Mouse (Mus musculus) CH12.LX (cell line): ENCODE results near the gene Rsc1a1. TPM values are rescaled to one million over a fixed set of nuclear protein-coding genes. Genes with fewer than 3 reads are reported as not detected.

Experiments
- DNase-seq: peaks from one replicate; pipeline ENCODE4 v3.0.0-alpha.2; 2013; ENCODE audit errors: extremely low read depth
- H3K27ac ChIP-seq: 2 replicates; pipeline ENCODE4 v1.5.1; 2012; ENCODE audit warnings: low read depth, mild to moderate bottlenecking, control low read depth, moderate library complexity; ENCODE audit not compliant: insufficient read depth
- H3K27me3 ChIP-seq: replicated peaks from 2 replicates; pipeline ENCODE3; 2012; ENCODE audit warnings: inconsistent platforms
- H3K36me3 ChIP-seq, 2 experiments: replicated peaks in 1 of 2; 2 replicates each; pipeline versions ENCODE3 to v1.6.1; 2012; ENCODE audit warnings: inconsistent platforms in 1 of 2, low read length in 1 of 2, mild to moderate bottlenecking in 1 of 2, mixed read lengths in 1 of 2, moderate library complexity in 1 of 2; ENCODE audit not compliant: control insufficient read depth in 1 of 2, insufficient read depth in 1 of 2
- H3K4me1 ChIP-seq, 2 experiments: 2 replicates each; pipeline ENCODE4 v1.6.1; 2012; ENCODE audit warnings: inconsistent platforms in 1 of 2, moderate library complexity in 1 of 2; ENCODE audit not compliant: insufficient read depth in 2 of 2, control insufficient read depth in 1 of 2
- H3K4me2 ChIP-seq: 2 replicates; pipeline ENCODE4 v1.6.1; 2012; ENCODE audit warnings: low read depth, mild to moderate bottlenecking, control low read depth; ENCODE audit not compliant: poor library complexity, insufficient read depth, severe bottlenecking
- H3K4me3 ChIP-seq, 3 experiments: fragments of 150-350 bp in 1 of 3; sonication (generic) in 1 of 3; replicated peaks in 1 of 3; 2 replicates each; pipeline versions ENCODE3 to v1.5.1; 2011 to 2012; ENCODE audit warnings: low read depth in 2 of 3, low read length in 2 of 3, mild to moderate bottlenecking in 2 of 3, moderate library complexity in 2 of 3, control low read depth in 1 of 3, improper control_type of control experiment in 1 of 3, inconsistent platforms in 1 of 3, mixed read lengths in 1 of 3; ENCODE audit not compliant: poor library complexity in 1 of 3
- H3K79me2 ChIP-seq: replicated peaks from 2 replicates; pipeline ENCODE4 v1.6.1; 2012; ENCODE audit warnings: mild to moderate bottlenecking, moderate library complexity; ENCODE audit not compliant: control insufficient read depth, poor library complexity, insufficient read depth, severe bottlenecking; ENCODE audit errors: extremely low read depth
- H3K9ac ChIP-seq: 2 replicates; pipeline ENCODE4 v1.6.1; 2012; ENCODE audit warnings: low read depth, mild to moderate bottlenecking, control low read depth, moderate library complexity; ENCODE audit not compliant: insufficient read depth
- H3K9me3 ChIP-seq: replicated peaks from 2 replicates; pipeline ENCODE3; 2012; ENCODE audit warnings: low read length, inconsistent platforms, mixed read lengths
- BHLHE40 ChIP-seq: IDR thresholded peaks from 2 replicates; pipeline ENCODE4 v1.6.1; 2011; ENCODE audit warnings: mild to moderate bottlenecking, low read depth, low read length, improper control_type of control experiment
- CHD1 ChIP-seq: IDR thresholded peaks from 2 replicates; pipeline ENCODE4 v1.6.1; 2012; ENCODE audit warnings: low read depth, low read length, improper control_type of control experiment, inconsistent platforms
- CTCF ChIP-seq, 2 experiments: IDR thresholded peaks in 1 of 2; conservative IDR thresholded peaks in 1 of 2; 2 replicates each; pipeline ENCODE4 v1.5.1; 2011 to 2012; ENCODE audit warnings: low read depth in 2 of 2, low read length in 2 of 2, improper control_type of control experiment in 1 of 2, inconsistent platforms in 1 of 2, mild to moderate bottlenecking in 1 of 2, moderate library complexity in 1 of 2
- E2F4 ChIP-seq: IDR thresholded peaks from 2 replicates; pipeline ENCODE4 v1.6.1; 2011; ENCODE audit warnings: low read depth, low read length, improper control_type of control experiment; ENCODE audit not compliant: insufficient replicate concordance
- EP300 ChIP-seq: IDR thresholded peaks from 2 replicates; pipeline ENCODE4 v1.6.1; 2011; ENCODE audit warnings: low read length, improper control_type of control experiment
- GABPA ChIP-seq: IDR thresholded peaks from 2 replicates; pipeline ENCODE4 v1.6.1; 2012; ENCODE audit warnings: low read depth, low read length, improper control_type of control experiment, inconsistent platforms; ENCODE audit not compliant: insufficient replicate concordance
- IRF4 ChIP-seq: IDR thresholded peaks from 2 replicates; pipeline ENCODE4 v1.6.1; 2014; ENCODE audit warnings: low read depth, mild to moderate bottlenecking, inconsistent platforms, low read length, improper control_type of control experiment
- JUN ChIP-seq: IDR thresholded peaks from 2 replicates; pipeline ENCODE4 v1.6.1; 2011; ENCODE audit warnings: low read depth, mild to moderate bottlenecking, low read length, improper control_type of control experiment, moderate library complexity; ENCODE audit not compliant: insufficient read depth
- MAFK ChIP-seq: IDR thresholded peaks from 2 replicates; pipeline ENCODE4 v1.6.1; 2011; ENCODE audit warnings: low read length, improper control_type of control experiment; ENCODE audit not compliant: insufficient replicate concordance
- MAZ ChIP-seq: IDR thresholded peaks from 2 replicates; pipeline ENCODE4 v1.6.1; 2012; ENCODE audit warnings: low read depth, mild to moderate bottlenecking, inconsistent platforms, low read length, improper control_type of control experiment, moderate library complexity
- MXI1 ChIP-seq: IDR thresholded peaks from 2 replicates; pipeline ENCODE4 v1.6.1; 2011; ENCODE audit warnings: mild to moderate bottlenecking, low read depth, low read length, improper control_type of control experiment
- MYC ChIP-seq: IDR thresholded peaks from 2 replicates; pipeline ENCODE4 v1.6.1; 2011; ENCODE audit warnings: low read depth, mild to moderate bottlenecking, improper control_type of control experiment, low read length
- NRF1 ChIP-seq: IDR thresholded peaks from 2 replicates; pipeline ENCODE4 v1.6.1; 2014; ENCODE audit warnings: low read depth, mild to moderate bottlenecking, inconsistent platforms, low read length, improper control_type of control experiment, moderate library complexity
- PAX5 ChIP-seq: IDR thresholded peaks from 2 replicates; pipeline ENCODE4 v1.6.1; 2012; ENCODE audit warnings: low read length, inconsistent platforms, mixed read lengths
- POLR2A ChIP-seq: IDR thresholded peaks from 2 replicates; pipeline ENCODE4 v1.6.1; 2011; ENCODE audit warnings: low read depth, mild to moderate bottlenecking, improper control_type of control experiment, low read length
- POLR2AphosphoS2 ChIP-seq: IDR thresholded peaks from 2 replicates; pipeline ENCODE4 v1.6.1; 2011; ENCODE audit warnings: low read depth, low read length, improper control_type of control experiment
- RAD21 ChIP-seq: IDR thresholded peaks from 2 replicates; pipeline ENCODE4 v1.6.1; 2011; ENCODE audit warnings: low read depth, mild to moderate bottlenecking, low read length, improper control_type of control experiment, moderate library complexity
- SIN3A ChIP-seq: IDR thresholded peaks from 2 replicates; pipeline ENCODE4 v1.6.1; 2012; ENCODE audit warnings: low read length, improper control_type of control experiment, inconsistent platforms
- USF1 ChIP-seq: IDR thresholded peaks from 2 replicates; pipeline ENCODE4 v1.6.1; 2014; ENCODE audit warnings: low read depth, mild to moderate bottlenecking, inconsistent platforms, low read length, improper control_type of control experiment
- USF2 ChIP-seq: conservative IDR thresholded peaks from 2 replicates; pipeline ENCODE4 v1.6.1; 2011; ENCODE audit warnings: low read depth, low read length, improper control_type of control experiment
- ZC3H11A ChIP-seq: IDR thresholded peaks from 2 replicates; pipeline ENCODE4 v1.6.1; 2012; ENCODE audit warnings: low read depth, mild to moderate bottlenecking, inconsistent platforms, low read length, improper control_type of control experiment
- ZMIZ1 ChIP-seq: IDR thresholded peaks from 2 replicates; pipeline ENCODE4 v1.6.1; 2012; ENCODE audit warnings: low read depth, mild to moderate bottlenecking, inconsistent platforms, low read length, improper control_type of control experiment
- ZNF384 ChIP-seq: IDR thresholded peaks from 2 replicates; pipeline ENCODE4 v1.6.1; 2012; ENCODE audit warnings: low read depth, low read length, improper control_type of control experiment, inconsistent platforms
- dilution Hi-C: fragments of 300-500 bp; cut with MboI; formaldehyde crosslinking; loops from 2 replicates; pipeline ENCODE4 v1.14.3; 2020; ENCODE audit warnings: low sequenced_read_pairs; ENCODE audit not compliant: extremely low pct_unique_long_range_greater_than_20kb, extremely low pct_ligation_motif_present
- in situ Hi-C: fragments of 300-500 bp; cut with MboI; formaldehyde crosslinking; loops from 3 replicates; pipeline ENCODE4 v1.14.3; 2019; ENCODE audit warnings: low sequenced_read_pairs, low pct_ligation_motif_present, low pct_unique_long_range_greater_than_20kb, mixed read lengths
- polyA plus RNA-seq: library from polyadenylated mRNA; unstranded; fragments of >175 nt; gene quantifications from 2 replicates; pipeline ENCODE4 v1.2.1, GENCODE M21; 2012; ENCODE audit warnings: low read depth; ENCODE audit not compliant: insufficient read length
- total RNA-seq, 2 experiments: library from RNA; depleted of rRNA; stranded (reverse); fragments of 300-350 nt in 1 of 2; fragments of >200 nt in 1 of 2; gene quantifications; 2 replicates each; pipeline ENCODE4 v1.2.3; 2012 to 2014

Gene Rsc1a1
- total and polyA plus RNA-seq, 3 experiments: 3.4 to 14.0 (median 7.0) TPM

GRCm38 (mm10) chr4:141713598-141714142, 28.3 kb upstream of the Rsc1a1 start:
- 0 out of 2 replicates have a peak overlapping the region, but pooled peaks have one; percentile 30 for H3K27ac ChIP-seq
- dilution Hi-C loops: no loop called here

GRCm38 (mm10) chr4:141711250-141711649, 25.9 kb upstream of the Rsc1a1 start:
- dilution Hi-C loops: no loop called here
- no peaks in the 10 kb centered on the region for H3K9me3 ChIP-seq
- H3K27ac ChIP-seq: no peak overlapping the region
- H3K4me2 ChIP-seq: no peak overlapping the region
- no peak overlapping the region for H3K4me3 ChIP-seq
- no peak overlapping the region for H3K9ac ChIP-seq
- TF ChIP-seq E2F4 (no peak), USF2 (no peak), ZC3H11A (no peak), MYC (no peak), ZNF384 (no peak), USF1 (no peak), CHD1 (no peak)
- H3K4me1 ChIP-seq: peaks cover 14 to 43% of the 10 kb centered on the region in 2 experiments
- no peaks in the 10 kb centered on the region for H3K27me3 ChIP-seq
- peaks cover 56 to 85% of the 10 kb centered on the region in 2 experiments for H3K36me3 ChIP-seq
- in situ Hi-C loops: no loop called here
- H3K79me2 ChIP-seq: peaks cover 20% of the 10 kb centered on the region
- no peak for DNase-seq

More at GRCm38 (mm10) chr4:141713598-141714142, 28.3 kb upstream of the Rsc1a1 start:
- TF ChIP-seq USF1 (no peak), RAD21 (no peak), USF2 (no peak), PAX5 (no peak), POLR2A (no peak), SIN3A (no peak), IRF4 (no peak), EP300 (no peak), JUN (no peak), CTCF (conservative IDR thresholded peaks at IDR 0.05 in 1 of 2, IDR thresholded peaks at IDR 0.05 in 1 of 2; ENCODE audit: low read depth in 2 of 2, low read length in 2 of 2) (no peak), GABPA (no peak), MAFK (no peak), POLR2AphosphoS2 (no peak), NRF1 (no peak), ZMIZ1 (no peak), MYC (no peak), MXI1 (no peak), BHLHE40 (no peak), MAZ (no peak)
- TF ChIP-seq, all 38 proteins: peak for 0
- H3K4me2 ChIP-seq: no peak overlapping the region
- H3K4me3 ChIP-seq: no peak overlapping the region
- H3K4me1 ChIP-seq: peaks cover 20 to 64% of the 10 kb centered on the region in 2 experiments
- in situ Hi-C loops: no loop called here
- H3K27me3 ChIP-seq: no peaks in the 10 kb centered on the region
- peaks cover 32 to 79% of the 10 kb centered on the region in 2 experiments for H3K36me3 ChIP-seq
- peaks cover 45% of the 10 kb centered on the region for H3K79me2 ChIP-seq
- peak; percentile 40 for DNase-seq
- H3K9me3 ChIP-seq: no peaks in the 10 kb centered on the region
- H3K9ac ChIP-seq: no peak overlapping the region
